Mouse (Mus musculus) liver, embryonic 15.5 days (tissue): ENCODE measurements around the gene Slc25a26. TPM values are rescaled to one million over a fixed set of nuclear protein-coding genes. Genes with fewer than 3 reads are reported as not detected.

Experiments used
- ATAC-seq: fragments of 200-750 bp; cut with Nextera tagmentation; 2 replicates; pipeline ENCODE4 v1.8.0; 2017; ENCODE audit warnings: moderate number of reproducible peaks, mild to moderate bottlenecking, moderate library complexity; ENCODE audit not compliant: insufficient read depth
- H3K27ac ChIP-seq: fragments of 300-500 bp; sonication (generic); replicated peaks from 2 replicates; pipeline ENCODE4 v1.5.1; 2015; ENCODE audit warnings: mild to moderate bottlenecking, inconsistent platforms
- H3K27me3 ChIP-seq: fragments of 300-500 bp; sonication (generic); 2 replicates; pipeline ENCODE4 v1.6.1; 2015; ENCODE audit warnings: mild to moderate bottlenecking, inconsistent platforms
- H3K36me3 ChIP-seq: fragments of 300-500 bp; sonication (generic); replicated peaks from 2 replicates; pipeline ENCODE4 v1.6.1; 2015; ENCODE audit warnings: moderate library complexity, mild to moderate bottlenecking, inconsistent platforms
- H3K4me1 ChIP-seq: fragments of 300-500 bp; sonication (generic); replicated peaks from 2 replicates; pipeline ENCODE4 v1.6.1; 2015; ENCODE audit warnings: inconsistent platforms
- H3K4me2 ChIP-seq: fragments of 300-500 bp; sonication (generic); 2 replicates; pipeline ENCODE4 v1.6.1; 2015; ENCODE audit warnings: moderate library complexity, mild to moderate bottlenecking, inconsistent platforms
- H3K4me3 ChIP-seq: fragments of 300-500 bp; sonication (generic); replicated peaks from 2 replicates; pipeline ENCODE4 v1.5.1; 2015; ENCODE audit warnings: mild to moderate bottlenecking, inconsistent platforms
- H3K9ac ChIP-seq: fragments of 300-500 bp; sonication (generic); 2 replicates; pipeline ENCODE4 v1.6.1; 2015; ENCODE audit warnings: moderate library complexity, mild to moderate bottlenecking, inconsistent platforms
- H3K9me3 ChIP-seq: fragments of 300-500 bp; sonication (generic); replicated peaks from 2 replicates; pipeline ENCODE4 v1.6.1; 2016; ENCODE audit warnings: inconsistent platforms
- WGBS: fragments of 180-500 bp; shearing (Covaris S2); methylation state at CpG from one replicate; pipeline ENCODE4 v1.1.7; 2015; ENCODE audit warnings: mixed read lengths; ENCODE audit not compliant: insufficient replicate concordance; 5-methylcytosine and 5-hydroxymethylcytosine counted together
- polyA plus RNA-seq: library from polyadenylated mRNA; unstranded; fragments of >200 nt; fragmentation: Nextera tagmentation; extraction: Ambion mirVana; gene quantifications from 2 replicates; pipeline ENCODE4 v1.2.1, GENCODE M21; 2015

The Slc25a26 gene
- polyA plus RNA-seq, 1 experiment from 2014 or later: 2.5 TPM

- Histone ChIP-seq H3K4me2 (no peak overlapping the region), H3K27ac (no peak overlapping the region), H3K4me3 (no peak overlapping the region), H3K9me3 (no peaks in the 10 kb centered on the region), H3K9ac (no peak overlapping the region), H3K36me3 (0 out of 2 replicates have a peak, but pooled peaks cover 14% of the 10 kb centered on the region), H3K27me3 (no peaks in the 10 kb centered on the region), H3K4me1 (no peaks in the 10 kb centered on the region)
- 61% methylated on average over 5 of the region's 5 CpGs for WGBS
- no peak for ATAC-seq
These were observed 124.4 kb downstream of the Slc25a26 start for GRCm38 (mm10) chr6:94624543-94624942.

GRCm38 (mm10) chr6:94625896-94626295, 125.8 kb downstream of the Slc25a26 start:
- Histone ChIP-seq H3K9ac (no peak overlapping the region), H3K4me1 (no peaks in the 10 kb centered on the region), H3K4me3 (no peak overlapping the region), H3K4me2 (no peak overlapping the region), H3K36me3 (0 out of 2 replicates have a peak, but pooled peaks cover 14% of the 10 kb centered on the region), H3K27me3 (no peaks in the 10 kb centered on the region), H3K27ac (no peak overlapping the region), H3K9me3 (no peaks in the 10 kb centered on the region)
- ATAC-seq: no peak
- WGBS: 25% methylated on average over 5 of the region's 5 CpGs

- Histone ChIP-seq H3K4me3 (no peak overlapping the region), H3K27me3 (no peaks in the 10 kb centered on the region), H3K9ac (no peak overlapping the region), H3K36me3 (0 out of 2 replicates have a peak, but pooled peaks cover 9% of the 10 kb centered on the region), H3K4me1 (no peaks in the 10 kb centered on the region), H3K9me3 (no peaks in the 10 kb centered on the region), H3K4me2 (no peak overlapping the region), H3K27ac (no peak overlapping the region)
- no peak for ATAC-seq
- 38% methylated on average over 2 of the region's 2 CpGs for WGBS
These were observed 126.7 kb downstream of the Slc25a26 start for GRCm38 (mm10) chr6:94626807-94627206.

GRCm38 (mm10) chr6:94627714-94628595, 127.8 kb downstream of the Slc25a26 start:
- no peak for ATAC-seq
- Histone ChIP-seq H3K9ac (no peak overlapping the region), H3K36me3 (no peaks in the 10 kb centered on the region), H3K4me1 (no peaks in the 10 kb centered on the region), H3K27me3 (no peaks in the 10 kb centered on the region), H3K9me3 (no peaks in the 10 kb centered on the region), H3K27ac (no peak overlapping the region), H3K4me2 (no peak overlapping the region), H3K4me3 (no peak overlapping the region)
- WGBS: 39% methylated on average over 15 of the region's 15 CpGs

- no peak overlapping the region for H3K27ac ChIP-seq
- 62% methylated on average over 6 of the region's 6 CpGs for WGBS
These were observed 128.7 kb downstream of the Slc25a26 start for GRCm38 (mm10) chr6:94628787-94629186.

GRCm38 (mm10) chr6:94631051-94631778, 131.1 kb downstream of the Slc25a26 start:
- Histone ChIP-seq H3K9ac (no peak overlapping the region), H3K9me3 (no peaks in the 10 kb centered on the region), H3K4me3 (no peak overlapping the region), H3K27me3 (no peaks in the 10 kb centered on the region), H3K4me2 (no peak overlapping the region), H3K4me1 (no peaks in the 10 kb centered on the region), H3K27ac (no peak overlapping the region), H3K36me3 (no peaks in the 10 kb centered on the region)
- ATAC-seq: no peak
- WGBS: 60% methylated on average over 7 of the region's 7 CpGs

More at GRCm38 (mm10) chr6:94628787-94629186, 128.7 kb downstream of the Slc25a26 start:
- no peak for ATAC-seq
- Histone ChIP-seq H3K4me3 (no peak overlapping the region), H3K4me1 (no peaks in the 10 kb centered on the region), H3K36me3 (no peaks in the 10 kb centered on the region), H3K4me2 (no peak overlapping the region), H3K27me3 (no peaks in the 10 kb centered on the region), H3K9ac (no peak overlapping the region), H3K9me3 (no peaks in the 10 kb centered on the region)

GRCm38 (mm10) chr6:94631779-94632082, 131.6 kb downstream of the Slc25a26 start:
- ATAC-seq: no peak
- no peak overlapping the region for H3K27ac ChIP-seq

GRCm38 (mm10) chr6:94634274-94634673, 134.1 kb downstream of the Slc25a26 start:
- H3K4me1 ChIP-seq: peaks cover 4% of the 10 kb centered on the region; the same call in 1 of the 2 replicates
- H3K9me3 ChIP-seq: no peaks in the 10 kb centered on the region
- H3K27me3 ChIP-seq: no peaks in the 10 kb centered on the region
- H3K27ac ChIP-seq: no peak overlapping the region
- WGBS: 51% methylated on average over 4 of the region's 4 CpGs
- H3K4me3 ChIP-seq: no peak overlapping the region
- H3K9ac ChIP-seq: no peak overlapping the region
- no peaks in the 10 kb centered on the region for H3K36me3 ChIP-seq
- no peak for ATAC-seq
- no peak overlapping the region for H3K4me2 ChIP-seq

More at GRCm38 (mm10) chr6:94631779-94632082, 131.6 kb downstream of the Slc25a26 start:
- Histone ChIP-seq H3K36me3 (no peaks in the 10 kb centered on the region), H3K4me1 (peaks cover 1% of the 10 kb centered on the region; the same call in 1 of the 2 replicates), H3K27me3 (no peaks in the 10 kb centered on the region), H3K4me2 (no peak overlapping the region), H3K9ac (no peak overlapping the region), H3K9me3 (no peaks in the 10 kb centered on the region), H3K4me3 (no peak overlapping the region)
- WGBS: 76% methylated on average over 6 of the region's 6 CpGs

- Histone ChIP-seq H3K27ac (no peak overlapping the region), H3K4me1 (peaks cover 4% of the 10 kb centered on the region; the same call in 1 of the 2 replicates), H3K4me2 (no peak overlapping the region), H3K36me3 (no peaks in the 10 kb centered on the region), H3K4me3 (no peak overlapping the region), H3K9me3 (no peaks in the 10 kb centered on the region), H3K27me3 (no peaks in the 10 kb centered on the region), H3K9ac (no peak overlapping the region)
- ATAC-seq: no peak
- WGBS: 67% methylated on average over 9 of the region's 9 CpGs
These were observed 134.6 kb downstream of the Slc25a26 start for GRCm38 (mm10) chr6:94634710-94635109.

- Histone ChIP-seq H3K9me3 (no peaks in the 10 kb centered on the region), H3K4me3 (no peak overlapping the region), H3K4me1 (peaks cover 4% of the 10 kb centered on the region; the same call in 1 of the 2 replicates)
These were observed 135.2 kb downstream of the Slc25a26 start for GRCm38 (mm10) chr6:94635343-94635742.

GRCm38 (mm10) chr6:94637024-94637434, 136.9 kb downstream of the Slc25a26 start:
- Histone ChIP-seq H3K9me3 (no peaks in the 10 kb centered on the region), H3K9ac (no peak overlapping the region), H3K4me3 (no peak overlapping the region), H3K27me3 (no peaks in the 10 kb centered on the region), H3K27ac (no peak overlapping the region), H3K4me1 (peaks cover 4% of the 10 kb centered on the region; the same call in 1 of the 2 replicates), H3K4me2 (no peak overlapping the region), H3K36me3 (no peaks in the 10 kb centered on the region)
- WGBS: 23% methylated on average over 5 of the region's 5 CpGs
- ATAC-seq: peak; percentile 74

More at GRCm38 (mm10) chr6:94635343-94635742, 135.2 kb downstream of the Slc25a26 start:
- ATAC-seq: no peak
- no peak overlapping the region for H3K4me2 ChIP-seq
- no peak overlapping the region for H3K9ac ChIP-seq
- no peaks in the 10 kb centered on the region for H3K27me3 ChIP-seq
- no peaks in the 10 kb centered on the region for H3K36me3 ChIP-seq
- H3K27ac ChIP-seq: no peak overlapping the region
- WGBS: 34% methylated on average over 1 of the region's 1 CpGs
